Mouse (Mus musculus): ENCODE measurements around the gene Gtf2h2.

- TF ChIP-seq CTCF (IDR thresholded peaks at IDR 0.05; ENCODE audit: control insufficient read depth, insufficient read depth, insufficient replicate concordance, low read depth, low read length) (no peak), POLR2A (IDR thresholded peaks at IDR 0.05; ENCODE audit: control insufficient read depth, low read depth, low read length) (no peak)
These were observed 24.1 kb upstream of the Gtf2h2 start for GRCm38 (mm10) chr13:100516213-100517105.
